Mouse (Mus musculus) regulatory T cell (primary cell): ENCODE results near the gene Bola3.
"Not testable (repeated sequence)": the region's sequence is repeated elsewhere in the genome, so short reads cannot be mapped to it uniquely, and the experiment has no call there.

Source experiments
- in situ Hi-C: fragments of 300-600 bp; cut with MboI, MseI; formaldehyde crosslinking; loops from one replicate; pipeline ENCODE4 v1.15.1; 2025; ENCODE audit warnings: high pct_unique_total_duplicates

The Bola3 gene

DNA sequence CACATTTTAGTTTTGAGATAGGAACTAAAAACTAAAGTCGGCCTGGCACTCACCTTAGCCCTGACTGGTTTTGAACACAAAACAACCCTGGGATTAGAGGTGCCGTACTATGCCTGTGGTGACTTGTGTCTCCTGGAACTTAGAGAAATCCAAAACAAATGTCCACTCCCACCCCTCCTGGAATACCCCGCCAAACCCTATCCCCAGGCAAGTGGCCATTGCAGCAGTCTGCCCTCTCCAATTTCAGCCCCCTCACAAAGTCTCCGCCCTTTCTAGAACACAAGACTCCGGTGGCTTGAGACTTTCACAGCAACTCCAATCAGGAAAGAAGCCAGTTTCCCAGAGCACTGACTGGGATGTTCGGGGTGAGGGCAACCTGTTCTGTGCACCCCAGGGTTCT, at the start of gene Bola3:
Bola3 (plus strand) TSS at position 275 of the 400 bp plus-strand sequence.
- in situ Hi-C loops = no loop called here

- in situ Hi-C loops = no loop called here
Observed at GRCm38 (mm10) chr6:83300447-83301229, 48.3 kb upstream of the Bola3 start.

GRCm38 (mm10) chr6:83301294-83301693, 47.7 kb upstream of the Bola3 start:
- in situ Hi-C loops = no loop called here

GRCm38 (mm10) chr6:83302264-83302663, 46.7 kb upstream of the Bola3 start:
- in situ Hi-C loops = no loop called here

- in situ Hi-C loops = no loop called here
Observed at GRCm38 (mm10) chr6:83309017-83309416, 39.9 kb upstream of the Bola3 start.

GRCm38 (mm10) chr6:83311206-83311605, 37.7 kb upstream of the Bola3 start:
- in situ Hi-C loops = no loop called here

- in situ Hi-C loops = no loop called here
Observed at GRCm38 (mm10) chr6:83312021-83312420, 36.9 kb upstream of the Bola3 start.

DNA sequence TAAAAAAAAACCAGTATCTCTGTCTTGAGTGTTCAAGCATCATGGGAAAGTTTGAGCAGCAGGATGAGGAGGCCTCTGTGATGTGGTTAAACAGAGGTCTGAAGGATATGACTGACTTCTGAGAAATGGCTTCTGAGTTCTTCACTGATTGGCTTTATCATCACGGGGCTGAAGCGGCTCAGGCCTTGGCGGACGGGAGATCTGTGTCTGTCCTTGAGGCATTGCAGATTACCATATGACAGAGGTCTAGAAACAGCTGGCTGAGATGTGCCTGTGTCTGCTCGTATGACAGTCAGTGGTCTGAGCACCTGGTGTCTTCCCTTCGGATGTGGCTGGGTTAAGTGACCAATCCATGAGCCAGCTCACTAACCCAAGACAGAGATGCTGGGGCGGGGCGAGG, 36.4 kb upstream of the Bola3 start:
- in situ Hi-C loops = no loop called here

GRCm38 (mm10) chr6:83315293-83315692, 33.7 kb upstream of the Bola3 start:
- in situ Hi-C loops = no loop called here

- in situ Hi-C loops = no loop called here
Observed at GRCm38 (mm10) chr6:83316022-83316421, 32.9 kb upstream of the Bola3 start.

DNA sequence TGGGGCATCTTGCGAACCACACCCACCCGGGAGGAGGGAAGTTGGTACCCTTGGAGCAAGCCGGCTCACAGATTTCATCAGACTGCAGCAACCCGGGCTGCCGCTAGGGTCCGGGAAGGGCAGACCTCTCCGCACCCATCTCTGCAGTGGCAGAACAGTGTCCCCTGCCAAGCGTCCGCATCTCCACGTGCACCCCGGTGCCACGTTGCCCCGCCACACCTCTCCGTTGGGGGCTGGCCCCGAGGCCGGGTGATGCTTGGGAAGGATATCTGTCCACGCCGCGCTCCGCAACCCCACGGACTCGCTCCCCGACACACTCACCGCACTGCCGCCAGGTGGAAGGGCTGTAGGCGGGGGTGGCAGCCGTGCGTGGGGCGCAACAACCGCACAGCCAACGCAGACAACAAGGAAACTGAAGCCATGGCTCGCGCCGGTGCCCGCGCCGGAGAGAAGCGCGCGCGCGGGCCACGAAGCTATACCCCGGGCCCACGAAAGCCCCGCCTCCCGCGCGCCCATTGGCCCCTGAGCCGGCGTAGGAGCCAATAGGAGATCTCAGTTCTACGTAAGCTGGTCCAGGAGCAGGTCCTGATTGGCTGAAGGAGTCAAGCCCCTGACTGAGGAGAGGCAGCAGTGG, 31.7 kb upstream of the Bola3 start:
- in situ Hi-C loops = no loop called here

DNA sequence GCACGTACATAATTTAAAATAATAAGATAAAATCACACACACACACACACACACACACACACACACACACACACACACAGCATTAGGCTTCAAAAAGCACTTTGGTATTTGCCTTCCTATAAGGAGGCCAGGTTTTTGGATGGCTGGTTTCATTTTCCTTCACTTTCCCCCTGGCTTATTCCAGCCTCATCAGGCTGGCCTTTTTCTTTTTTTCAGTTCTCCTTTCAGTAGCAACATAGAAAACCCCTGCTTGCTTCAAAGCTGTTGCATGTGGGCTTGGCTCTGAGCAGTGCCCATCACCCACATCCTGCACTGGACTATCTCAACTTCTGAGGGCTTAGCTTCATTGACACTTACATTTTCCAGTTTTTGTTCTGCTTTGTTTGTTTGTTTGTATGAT, 27.0 kb upstream of the Bola3 start:
- in situ Hi-C loops = no loop called here

DNA sequence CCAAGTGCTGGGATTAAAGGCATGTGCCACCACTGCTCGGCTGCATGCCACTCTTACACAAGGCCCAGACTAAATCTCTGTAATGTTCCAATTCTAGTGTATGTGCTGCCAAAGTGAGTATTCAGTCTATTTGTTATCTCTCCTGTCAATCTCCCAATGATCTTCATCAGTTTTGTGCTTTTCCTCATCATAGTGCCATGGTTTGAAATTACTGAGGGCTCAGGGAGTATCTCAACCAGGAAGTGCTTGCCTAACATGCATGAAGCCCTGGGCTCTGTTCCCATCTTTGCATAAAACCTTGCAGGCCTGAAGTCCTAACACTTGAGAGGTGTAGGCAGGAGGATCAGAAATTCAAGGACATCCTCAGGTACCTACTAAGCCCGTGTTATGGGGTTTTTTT, 26.2 kb upstream of the Bola3 start:
- in situ Hi-C loops = no loop called here

GRCm38 (mm10) chr6:83323652-83324419, 25.1 kb upstream of the Bola3 start:
- in situ Hi-C loops = no loop called here

DNA sequence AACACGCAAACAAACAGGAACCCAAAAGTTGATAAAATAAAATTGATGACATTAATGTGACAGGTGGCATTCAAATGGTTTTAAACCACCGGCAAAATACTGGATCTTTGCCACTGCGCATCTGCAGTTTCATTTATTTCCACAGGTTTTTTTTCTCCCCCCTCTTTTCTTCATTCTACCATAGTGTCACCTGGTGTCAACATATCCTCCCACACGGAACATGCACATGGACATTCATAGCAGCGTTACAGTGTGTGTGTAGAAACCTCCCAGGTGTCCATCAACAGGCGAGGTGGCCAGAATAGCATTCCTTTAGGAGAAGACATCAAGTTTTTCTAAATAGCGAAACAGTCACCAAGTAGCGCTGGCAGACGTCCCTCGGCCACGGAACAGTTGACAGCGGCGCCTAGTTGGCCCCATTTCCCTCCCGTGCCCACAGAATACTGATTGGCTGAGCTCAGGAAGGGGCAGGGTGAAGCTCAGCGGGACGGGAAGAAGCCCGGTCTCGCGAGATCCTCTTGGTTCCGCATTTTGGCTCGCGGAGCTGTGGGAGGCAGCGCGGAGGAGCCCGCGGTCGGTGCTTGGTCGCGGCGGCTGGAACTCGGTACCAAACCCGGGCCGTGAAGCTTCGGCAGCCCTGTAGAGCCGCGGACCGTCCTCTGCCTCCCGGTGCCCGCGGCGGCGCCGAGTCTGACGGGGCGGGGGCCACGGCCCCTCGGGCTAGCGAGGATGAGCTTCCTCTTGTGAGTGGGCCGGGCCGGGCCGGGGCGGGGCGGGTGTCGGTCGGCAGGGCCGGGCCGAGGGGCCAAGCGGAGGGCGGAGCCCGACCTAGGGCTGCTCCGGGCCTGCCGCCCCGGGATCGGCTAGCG, 23.2 kb upstream of the Bola3 start, which contains the start of the genes Mthfd2 and Mob1a:
Mthfd2 (minus strand) TSS at position 384 of the 869 bp plus-strand sequence.
Mob1a (plus strand) TSS at position 492 of the 869 bp plus-strand sequence.
- in situ Hi-C loops = no loop called here

DNA sequence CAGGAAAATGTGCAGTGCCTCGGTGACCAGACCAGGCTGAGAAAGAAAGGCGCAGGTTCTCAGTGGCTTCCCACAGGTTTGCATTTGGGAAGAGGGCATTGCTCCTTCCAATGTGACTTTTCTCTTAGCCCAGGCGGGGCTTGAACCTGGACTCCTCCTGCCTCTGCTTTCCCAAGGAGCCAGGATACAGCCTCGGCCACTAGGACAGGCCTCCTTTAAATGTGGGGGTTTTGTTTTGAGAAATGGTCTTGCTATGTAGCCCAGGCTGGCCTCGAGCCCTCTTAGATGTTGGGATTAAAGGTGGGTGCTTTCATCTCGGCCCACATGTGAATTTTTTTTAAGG, 22.6 kb upstream of the Bola3 start:
- in situ Hi-C loops = no loop called here

- in situ Hi-C loops = no loop called here
Observed at GRCm38 (mm10) chr6:83326761-83327160, 22.2 kb upstream of the Bola3 start.

GRCm38 (mm10) chr6:83327591-83328190, 21.3 kb upstream of the Bola3 start:
- in situ Hi-C loops = no loop called here

DNA sequence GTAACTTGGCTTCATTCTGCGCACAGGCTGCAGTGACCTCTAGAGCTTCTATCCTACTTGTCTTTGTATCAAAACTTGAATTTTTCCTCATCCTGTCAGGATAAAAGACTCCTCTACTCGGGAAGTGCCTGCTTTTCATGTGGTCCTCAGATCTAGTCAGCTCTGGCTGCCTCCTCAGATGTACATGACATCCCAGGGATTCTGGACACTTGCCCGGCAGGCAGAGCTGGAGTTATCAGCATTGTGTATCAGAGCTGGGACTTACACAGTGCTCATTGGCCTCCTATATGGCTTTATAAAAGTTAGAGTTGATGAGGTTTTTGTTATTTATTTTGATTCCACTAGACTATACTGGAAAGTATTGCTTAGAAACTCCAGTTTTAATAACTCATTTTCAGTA, 7.6 kb upstream of the Bola3 start:
- in situ Hi-C loops = no loop called here

GRCm38 (mm10) chr6:83342957-83343356, 6.0 kb upstream of the Bola3 start:
- in situ Hi-C loops = no loop called here

DNA sequence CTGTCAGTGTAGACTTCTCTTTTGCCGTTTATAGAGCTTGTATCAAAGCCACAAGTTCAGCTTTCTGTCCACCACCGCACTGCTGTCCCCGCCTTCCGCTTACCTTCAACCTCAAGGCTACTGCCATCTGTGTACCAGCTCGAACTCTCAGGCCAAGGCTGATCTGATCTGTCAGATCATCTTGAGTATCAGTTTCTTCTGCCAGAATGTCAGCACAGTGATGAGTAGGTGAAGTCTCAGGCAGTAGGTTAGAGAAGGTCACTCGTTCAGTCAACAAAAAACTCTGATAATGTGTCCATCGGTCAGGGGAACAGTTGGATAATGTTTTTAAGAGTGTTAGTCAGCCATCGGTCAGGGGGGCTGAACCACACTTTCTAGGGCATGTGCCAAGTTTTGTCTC, 3.7 kb upstream of the Bola3 start:
- in situ Hi-C loops = not testable (repeated sequence)
